Mouse (Mus musculus) frontal cortex, postnatal 14 days (tissue): ENCODE results near the gene Cdc42ep4.

ENCODE experiments used
- DNase-seq, 2 experiments: peaks; one replicate each; pipeline ENCODE4 v3.0.0; 2022; ENCODE audit warnings: low spot score in 2 of 2

Gene Cdc42ep4

GRCm38 (mm10) chr11:113749749-113750351, 1.8 kb downstream of the Cdc42ep4 start:
- no peak for DNase-seq

DNA sequence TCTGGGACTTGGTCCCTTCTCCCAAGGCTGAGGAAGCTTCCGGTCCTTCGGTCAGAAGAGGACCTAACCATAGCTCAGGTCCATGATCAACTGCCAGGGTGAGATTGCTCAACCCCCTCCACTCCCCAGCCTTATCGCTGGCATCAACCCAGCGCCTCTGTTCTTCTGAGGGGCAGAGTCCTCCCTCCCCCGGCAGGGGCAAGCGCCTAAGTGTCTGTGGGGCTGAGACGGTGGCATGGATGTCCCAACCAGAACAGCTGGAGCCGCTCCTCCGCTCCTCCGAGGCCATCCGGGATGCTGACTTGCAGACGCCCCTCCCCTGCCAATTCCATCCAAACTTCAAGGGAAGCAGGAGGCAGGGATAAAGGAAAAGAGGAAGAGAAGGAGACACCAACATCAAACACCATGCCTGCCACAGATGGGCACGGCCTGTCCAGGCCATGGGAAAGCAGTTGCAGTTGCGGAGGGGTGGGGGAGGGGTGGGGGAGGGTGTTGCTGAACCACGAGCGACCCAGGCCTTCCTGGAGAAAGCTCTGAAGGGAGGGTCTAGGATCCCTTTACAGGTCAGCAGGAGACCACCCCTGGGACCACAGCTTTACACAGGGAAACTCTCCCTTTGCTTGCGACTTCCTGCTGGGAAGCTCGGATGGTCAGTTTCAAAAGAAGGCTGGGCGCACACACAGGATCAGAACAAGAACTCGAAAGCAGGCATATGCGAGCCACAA, 2.7 kb downstream of the Cdc42ep4 start:
- DNase-seq: no peak

DNA sequence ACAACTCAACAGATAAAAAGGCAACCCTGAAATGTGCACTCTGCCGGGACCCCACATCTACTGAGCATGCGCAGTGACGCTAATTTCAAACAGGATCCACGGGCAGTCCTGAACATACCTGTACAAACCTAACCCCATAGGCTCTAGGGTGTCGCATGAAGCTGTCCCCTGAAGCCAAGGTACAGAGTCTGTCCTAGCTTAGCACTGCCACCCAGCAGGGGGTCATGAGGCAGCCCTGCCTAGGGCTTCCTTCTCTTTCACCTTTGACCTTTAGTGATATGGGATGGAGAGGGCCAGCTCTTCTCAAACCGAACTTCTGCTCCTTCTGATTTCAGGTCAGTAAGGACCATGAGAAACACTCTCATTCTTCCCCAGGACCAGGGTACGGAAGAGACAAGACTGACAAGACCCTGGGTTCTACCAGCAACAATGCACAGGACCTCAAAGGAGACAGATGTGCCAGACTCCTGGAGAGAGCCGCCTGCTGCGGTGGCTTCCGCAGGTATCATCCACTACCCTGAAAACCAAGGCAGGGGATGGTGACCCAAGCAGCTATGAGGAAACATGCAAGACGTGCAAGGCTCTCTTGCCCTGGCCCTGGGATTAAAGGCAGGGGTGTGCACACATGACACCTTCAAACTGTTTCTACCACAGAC, 3.8 kb downstream of the Cdc42ep4 start:
- no peak for DNase-seq

DNA sequence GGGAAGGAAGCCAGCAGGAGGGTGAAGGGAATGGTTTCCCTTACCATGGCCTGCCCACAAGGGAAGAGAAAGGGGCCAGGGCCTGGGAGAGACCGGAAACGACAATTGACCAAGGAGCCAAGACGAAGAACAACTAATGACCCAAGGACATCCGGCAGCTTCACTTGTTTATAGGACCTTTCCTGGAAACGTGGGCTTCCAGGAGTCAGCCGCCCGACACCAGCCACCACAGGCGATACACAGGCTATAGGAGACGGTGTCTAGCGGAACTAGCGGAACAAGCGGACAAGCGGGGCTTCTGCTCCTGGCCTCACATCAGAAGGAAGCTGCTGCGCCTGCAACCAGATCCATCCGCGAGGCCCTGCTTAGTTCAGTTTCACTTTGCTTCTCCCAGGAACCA, 4.6 kb downstream of the Cdc42ep4 start:
- no peak for DNase-seq

DNA sequence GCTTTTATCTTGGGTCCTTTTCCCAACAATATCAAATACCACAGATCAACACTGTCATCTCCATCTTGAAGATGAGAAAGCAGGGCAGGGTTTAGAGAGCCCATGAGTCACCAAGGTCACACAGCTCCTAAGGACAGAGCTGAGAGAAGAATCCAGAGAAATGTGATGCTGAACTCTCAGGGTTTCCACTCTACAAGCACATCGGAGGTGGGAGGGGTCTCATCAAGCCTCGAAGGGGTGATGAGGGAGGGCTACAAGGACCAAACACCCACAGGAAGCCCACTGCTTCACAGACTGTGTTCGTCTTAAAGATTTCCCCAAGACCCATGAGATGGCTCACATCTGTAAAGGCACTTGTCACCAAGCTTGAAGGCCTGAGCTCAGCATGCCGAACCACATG, 5.7 kb downstream of the Cdc42ep4 start:
- no peak for DNase-seq

- no peak for DNase-seq
These were observed 8.7 kb downstream of the Cdc42ep4 start for GRCm38 (mm10) chr11:113742998-113743397.

GRCm38 (mm10) chr11:113740100-113740499, 11.6 kb downstream of the Cdc42ep4 start:
- no peak for DNase-seq

- no peak for DNase-seq
These were observed 12.5 kb downstream of the Cdc42ep4 start for GRCm38 (mm10) chr11:113739213-113739612.

DNA sequence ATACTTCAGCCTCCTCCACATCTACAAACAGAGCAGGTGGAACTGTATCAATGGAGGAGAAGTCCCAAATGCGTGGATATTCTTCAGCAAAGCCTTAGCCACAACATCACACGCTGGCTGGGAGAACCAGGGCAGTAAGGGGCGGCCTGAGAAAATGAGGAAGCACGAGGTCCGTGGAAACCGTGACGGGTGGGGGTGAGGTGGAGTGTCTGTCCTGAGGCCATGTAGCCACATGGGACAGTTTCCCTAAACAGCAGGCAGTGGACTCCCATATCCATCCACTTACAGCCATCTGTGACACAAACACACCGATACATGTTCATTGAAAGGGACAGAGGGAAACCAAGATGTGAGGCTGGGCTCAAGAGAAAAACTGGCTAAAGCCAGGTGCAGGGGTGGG, 13.8 kb downstream of the Cdc42ep4 start:
- no peak for DNase-seq

DNA sequence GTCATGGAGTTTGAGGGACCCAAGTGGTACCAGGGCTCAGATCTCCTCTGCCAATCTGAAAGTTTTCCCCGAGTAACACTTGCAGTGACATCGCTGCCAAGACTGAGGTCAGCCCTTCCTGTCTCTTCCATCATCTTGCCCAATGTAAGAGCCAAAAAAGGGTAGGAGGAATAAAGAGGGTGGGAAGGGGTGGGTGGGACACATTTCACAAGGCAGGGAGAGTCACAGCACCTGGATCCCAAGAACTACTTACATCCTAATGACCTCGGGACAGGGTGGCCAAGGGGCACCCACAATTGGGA, 14.2 kb downstream of the Cdc42ep4 start:
- DNase-seq: no peak

- DNase-seq: no peak
These were observed 14.7 kb downstream of the Cdc42ep4 start for GRCm38 (mm10) chr11:113736848-113737552.

DNA sequence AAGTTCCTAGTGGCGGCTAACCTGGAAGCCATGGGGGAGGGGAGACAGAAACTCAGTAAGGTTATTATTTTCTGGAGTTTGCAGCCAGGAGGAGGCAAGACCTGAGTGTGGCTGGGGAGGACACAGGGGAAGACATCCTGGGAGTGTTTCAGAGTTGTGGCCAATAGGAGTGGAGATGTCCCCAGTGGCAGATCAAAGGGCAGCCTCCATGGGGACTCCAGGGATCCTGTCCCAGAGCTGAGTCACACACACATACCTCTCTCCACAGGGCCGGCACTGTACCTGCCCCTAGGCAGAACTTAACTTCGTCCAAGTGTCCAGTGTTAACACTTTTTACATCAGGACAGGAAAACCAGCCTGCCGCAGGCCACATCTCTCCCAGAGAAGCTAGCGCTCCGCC, 16.5 kb downstream of the Cdc42ep4 start:
- DNase-seq: no peak

DNA sequence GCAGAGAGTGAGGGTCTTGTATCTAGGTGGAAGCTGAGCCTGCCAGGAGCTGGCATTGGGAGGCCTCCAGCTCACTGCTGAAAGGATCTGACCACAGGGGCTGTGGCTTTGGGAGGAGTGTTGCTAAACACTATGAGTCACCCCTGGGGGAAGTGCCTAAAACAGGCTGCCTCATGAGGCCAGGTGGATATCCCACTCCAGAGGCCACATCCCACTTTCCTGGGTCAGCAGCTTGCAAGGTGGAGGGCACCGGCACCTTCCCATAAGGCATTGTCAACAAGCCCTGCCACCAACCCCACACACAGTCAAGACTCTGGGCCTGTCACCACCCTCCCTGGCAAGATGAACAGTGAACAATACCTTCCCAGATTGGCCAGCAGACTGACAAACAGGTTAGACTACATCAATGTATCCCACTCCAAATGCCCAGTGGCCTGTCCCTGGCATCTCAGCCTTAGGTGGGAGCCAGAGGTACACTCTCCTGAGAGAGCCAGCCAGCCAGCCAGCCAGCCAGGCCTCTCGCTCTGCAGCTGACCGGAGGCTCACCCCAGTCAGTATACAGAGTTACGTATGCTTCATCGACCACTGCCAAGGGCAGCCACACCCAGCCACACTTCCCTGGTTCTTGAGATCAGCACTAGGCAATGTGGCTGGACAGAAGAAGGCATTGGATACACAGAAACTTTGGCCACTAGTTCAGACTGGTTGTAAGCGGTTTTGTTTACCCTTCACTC, 17.9 kb downstream of the Cdc42ep4 start:
- DNase-seq: no peak

- DNase-seq: no peak
These were observed 19.6 kb downstream of the Cdc42ep4 start for GRCm38 (mm10) chr11:113731945-113732612.

- no peak for DNase-seq
These were observed 20.8 kb downstream of the Cdc42ep4 start for GRCm38 (mm10) chr11:113730879-113731278.

GRCm38 (mm10) chr11:113729917-113730316, 21.8 kb downstream of the Cdc42ep4 start:
- DNase-seq: no peak

- no peak for DNase-seq
These were observed 22.4 kb downstream of the Cdc42ep4 start for GRCm38 (mm10) chr11:113729239-113729638.

GRCm38 (mm10) chr11:113727992-113728391, 23.7 kb downstream of the Cdc42ep4 start:
- DNase-seq: no peak

GRCm38 (mm10) chr11:113726994-113727888, 24.4 kb downstream of the Cdc42ep4 start:
- no peak for DNase-seq
